Comparison of ENCODE assay signal across 9 mouse cellular contexts in genomic region chr11:79223420-79223819, GRCm38 (mm10). TPM values are rescaled to one million over a fixed set of nuclear protein-coding genes. Genes with fewer than 3 reads are reported as not detected.
DNase-seq lines count a peak whose midpoint lies in the region; ATAC-seq and TF ChIP-seq lines count a peak whose summit lies in the region.
"Had no signal": no experiment of that assay in that cellular context is flagged by ENCODE, and none has a peak within 500 bp of the region (broad histone marks: within the 10 kb centered on the region; RNA-seq: fewer than 3 reads in every experiment).

No protein-coding gene starts in this region.

- DNase-seq in cerebellum, adult 9-11 months = peak; percentile 33
- no peak for DNase-seq in cerebellum, postnatal 4 days (ENCODE audit: low spot score in 2 of 2)
- peak; percentile 18 to 55 for DNase-seq in urinary bladder, postnatal 4 days (ENCODE audit: low spot score in 2 of 2)
- no peak for DNase-seq in urinary bladder, postnatal 36 days (ENCODE audit: low spot score in 2 of 2)
- DNase-seq in lung, embryonic 14.5 days = peak; percentile 35
- DNase-seq in stomach, postnatal 0 days (ENCODE audit: low spot score) = no peak
- DNase-seq in embryo, embryonic 11 days = no peak
- no peak for DNase-seq in right cerebral cortex, postnatal 4 days

- WGBS in lung, embryonic 14.5 days = 84% methylated on average over 6 of the region's 6 CpGs
- 84% methylated on average over 6 of the region's 6 CpGs for WGBS in stomach, postnatal 0 days

- H3K4me3 ChIP-seq in lung, embryonic 14.5 days (ENCODE audit: low read depth, low read length) = no peak overlapping the region
- no peak overlapping the region for H3K4me3 ChIP-seq in stomach, postnatal 0 days (ENCODE audit: low read depth, low read length)
- H3K4me3 ChIP-seq: erythroblast, embryonic 14.5 days had no signal

- H3K4me2 ChIP-seq in lung, embryonic 14.5 days = no peak overlapping the region
- H3K4me2 ChIP-seq in stomach, postnatal 0 days (replicated peaks; ENCODE audit: low read depth) = no peak overlapping the region

- H3K4me1 ChIP-seq in lung, embryonic 14.5 days (ENCODE audit: insufficient read depth) = peaks cover 3% of the 10 kb centered on the region; the same call in 1 of the 2 replicates
- H3K4me1 ChIP-seq in stomach, postnatal 0 days (replicated peaks; ENCODE audit: control insufficient read depth, insufficient read depth) = peaks cover 5% of the 10 kb centered on the region; the same call in 1 of the 2 replicates

- no peak overlapping the region for H3K9ac ChIP-seq in lung, embryonic 14.5 days
- H3K9ac ChIP-seq in stomach, postnatal 0 days (ENCODE audit: low read length) = no peak overlapping the region

- no peaks in the 10 kb centered on the region for H3K36me3 ChIP-seq in lung, embryonic 14.5 days (ENCODE audit: insufficient read depth)
- H3K36me3 ChIP-seq in stomach, postnatal 0 days (ENCODE audit: control insufficient read depth, insufficient read depth, low read length) = no peaks in the 10 kb centered on the region

- no peak for TF ChIP-seq CTCF in lung, embryonic 14.5 days (IDR thresholded peaks at IDR 0.05; ENCODE audit: low read depth)
- TF ChIP-seq CTCF in stomach, postnatal 0 days (IDR thresholded peaks at IDR 0.05; ENCODE audit: low read depth) = no peak

- H3K27me3 ChIP-seq in lung, embryonic 14.5 days (ENCODE audit: insufficient read depth, low read length) = no peaks in the 10 kb centered on the region
- H3K27me3 ChIP-seq in stomach, postnatal 0 days (ENCODE audit: control insufficient read depth, insufficient read depth, low read length) = no peaks in the 10 kb centered on the region

- H3K27ac ChIP-seq in lung, embryonic 14.5 days (ENCODE audit: low read depth) = no peak overlapping the region
- no peak overlapping the region for H3K27ac ChIP-seq in stomach, postnatal 0 days (replicated peaks)

- ATAC-seq in lung, embryonic 14.5 days (ENCODE audit: insufficient read depth) = no peak
- no peak for ATAC-seq in stomach, postnatal 0 days (ENCODE audit: low FRiP score, low TSS enrichment)

- no peak for TF ChIP-seq EP300 in stomach, postnatal 0 days (optimal IDR thresholded peaks at IDR 0.05)

- no peaks in the 10 kb centered on the region for H3K9me3 ChIP-seq in lung, embryonic 14.5 days (ENCODE audit: low read depth, low read length)
- no peaks in the 10 kb centered on the region for H3K9me3 ChIP-seq in stomach, postnatal 0 days (ENCODE audit: control insufficient read depth, low read length)

RNA-seq across cellular contexts. Expression of gene Wsb1, which starts 31.1 kb away (rescaled TPM):
- polyA plus RNA-seq in lung, embryonic 14.5 days (2014; fragmentation: Nextera tagmentation; extraction: Ambion mirVana) = 266 and 274 TPM in 2 replicates
- polyA plus RNA-seq in stomach, postnatal 0 days (2015; fragmentation: Nextera tagmentation; extraction: Ambion mirVana) = 53.6 and 56.6 TPM in 2 replicates

Comparison
In these comparisons a context has a peak if more than half of its experiments do, and no peak if none do; other contexts are left out.
1. DNase-seq: peak in cerebellum, adult 9-11 months (single experiment), urinary bladder, postnatal 4 days (2 of 2) and lung, embryonic 14.5 days (single experiment); none in cerebellum, postnatal 4 days (0 of 2), urinary bladder, postnatal 36 days (0 of 2), stomach, postnatal 0 days (single experiment), embryo, embryonic 11 days (single experiment) and right cerebral cortex, postnatal 4 days (single experiment).